Mouse (Mus musculus): ENCODE measurements around the gene Rtraf. TPM values are rescaled to one million over a fixed set of nuclear protein-coding genes. Genes with fewer than 3 reads are reported as not detected.
"Not testable (repeated sequence)": the region's sequence is repeated elsewhere in the genome, so short reads cannot be mapped to it uniquely, and the experiment has no call there.

The Rtraf gene
- 137 and 138 TPM in 2 replicates for polyA plus RNA-seq (2015; fragmentation: Nextera tagmentation; extraction: Ambion mirVana)

DNA sequence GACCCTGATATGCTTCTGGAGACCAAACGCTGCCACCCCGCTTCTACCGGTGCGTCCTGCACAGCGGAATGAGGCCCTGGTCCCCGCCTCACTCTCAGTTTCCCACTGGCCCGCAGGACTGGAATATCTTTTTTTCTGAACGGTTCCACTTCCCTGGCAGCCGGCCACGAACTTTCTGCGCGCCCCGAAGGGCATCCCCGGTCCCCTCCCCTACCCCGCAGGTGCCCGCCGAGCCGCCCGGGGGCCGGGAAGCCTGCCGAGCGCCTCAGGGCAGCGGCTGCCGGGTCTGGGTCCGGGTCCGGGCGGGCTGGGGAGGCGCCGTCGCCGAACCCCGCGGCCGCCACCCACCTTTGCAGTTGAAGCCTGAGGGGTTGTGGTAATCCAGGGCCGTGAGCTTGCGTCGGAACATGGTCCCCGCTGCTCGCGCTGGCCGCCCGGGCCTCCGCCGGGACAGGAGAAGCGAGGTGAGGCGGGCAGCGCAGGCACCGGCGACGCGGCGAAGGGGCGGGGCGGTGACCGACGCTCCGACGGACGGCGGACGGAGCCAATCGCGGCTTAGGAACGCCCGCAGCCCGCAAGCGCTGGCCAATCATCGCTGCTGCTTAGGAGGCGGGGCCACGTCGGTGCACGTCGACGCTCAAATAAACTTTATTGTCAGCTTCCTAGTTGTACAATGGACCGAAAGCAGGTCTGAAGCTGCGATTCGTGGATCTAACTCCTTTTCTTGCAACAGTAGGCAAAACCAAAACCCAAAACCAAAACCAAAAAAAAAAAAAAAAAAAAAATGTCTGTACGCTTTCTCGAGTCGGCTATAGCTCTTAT is at the start of gene Rtraf:
TSS of gene Rtraf (minus strand) at position 504 of the 822 bp plus-strand sequence.
- WGBS, result under 1% methylated on average over 77 of the region's 80 CpGs
- ATAC-seq, result peak; percentile 100
- TF ChIP-seq CTCF (IDR thresholded peaks at IDR 0.05), result no peak
- TF ChIP-seq EP300 (IDR thresholded peaks at IDR 0.05), result no peak

DNA sequence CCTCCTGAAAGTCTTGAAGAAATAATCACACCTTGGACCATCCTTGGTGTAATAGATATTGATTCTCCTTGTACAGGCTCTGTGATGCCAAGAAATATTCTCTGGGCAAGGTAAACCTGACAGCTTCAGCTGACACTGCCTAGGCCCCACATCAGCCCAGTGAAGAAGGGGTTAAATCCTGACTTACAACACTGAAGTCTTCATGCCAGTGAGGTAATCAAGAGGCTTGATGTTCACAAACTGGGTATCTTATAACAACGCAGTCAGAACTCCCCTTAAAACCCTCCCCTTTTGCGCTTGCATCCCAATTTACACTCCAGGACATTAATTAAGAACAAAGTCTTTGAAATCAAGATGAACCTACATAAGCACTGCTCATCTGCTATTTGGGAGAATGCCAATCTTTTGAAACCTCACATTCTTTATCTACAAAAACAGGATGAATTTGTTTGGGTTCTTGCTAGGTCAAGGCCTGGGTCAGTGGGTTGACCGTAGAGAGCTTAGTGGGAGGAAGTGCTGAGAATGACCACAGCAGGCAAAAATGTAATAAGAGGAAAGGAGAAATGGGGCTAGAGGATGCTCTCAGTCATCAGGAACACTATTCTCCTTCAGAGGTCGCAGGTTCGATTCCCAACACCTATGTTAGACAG is 43.8 kb upstream of the Rtraf start:
- Histone ChIP-seq H3K4me3 (ENCODE audit: low read depth, low read length) (no peak overlapping the region), H3K4me2 (replicated peaks; ENCODE audit: low read depth, low read length) (no peak overlapping the region), H3K27me3 (replicated peaks; ENCODE audit: insufficient read depth, low read length) (no peaks in the 10 kb centered on the region), H3K27ac (ENCODE audit: low read length) (no peak overlapping the region), H3K36me3 (ENCODE audit: insufficient read depth, low read length) (no peaks in the 10 kb centered on the region), H3K9me3 (ENCODE audit: low read length) (no peaks in the 10 kb centered on the region), H3K4me1 (ENCODE audit: insufficient read depth, low read depth, low read length) (peaks cover 3% of the 10 kb centered on the region; the same call in 1 of the 2 replicates), H3K9ac (replicated peaks; ENCODE audit: low read depth) (no peak overlapping the region)
- ATAC-seq (peak; percentile 85), DNase-seq (ENCODE audit: low spot score) (peak; percentile 62)
- WGBS, result 49% methylated on average over 5 of the region's 5 CpGs
- TF ChIP-seq EP300 (IDR thresholded peaks at IDR 0.05) (peak; percentile 86), CTCF (IDR thresholded peaks at IDR 0.05) (no peak)

More for the DNA sequence above, at the start of gene Rtraf:
- Histone ChIP-seq H3K4me1 (ENCODE audit: insufficient read depth, low read depth, low read length) (peaks cover 3% of the 10 kb centered on the region; the same call in 1 of the 2 replicates), H3K4me3 (ENCODE audit: low read depth, low read length) (peak within 1 kb of the TSS; percentile 91), H3K9me3 (ENCODE audit: low read length) (no peaks in the 10 kb centered on the region), H3K27me3 (replicated peaks; ENCODE audit: insufficient read depth, low read length) (no peaks in the 10 kb centered on the region), H3K27ac (ENCODE audit: low read length) (peak within 1 kb of the TSS; percentile 85), H3K36me3 (ENCODE audit: insufficient read depth, low read length) (peaks cover 14% of the 10 kb centered on the region; the same call in 1 of the 2 replicates), H3K9ac (replicated peaks; ENCODE audit: low read depth) (peak within 1 kb of the TSS; percentile 92), H3K4me2 (replicated peaks; ENCODE audit: low read depth, low read length) (peak within 1 kb of the TSS; percentile 85)
- peak; percentile 99 for DNase-seq (ENCODE audit: low spot score)

DNA sequence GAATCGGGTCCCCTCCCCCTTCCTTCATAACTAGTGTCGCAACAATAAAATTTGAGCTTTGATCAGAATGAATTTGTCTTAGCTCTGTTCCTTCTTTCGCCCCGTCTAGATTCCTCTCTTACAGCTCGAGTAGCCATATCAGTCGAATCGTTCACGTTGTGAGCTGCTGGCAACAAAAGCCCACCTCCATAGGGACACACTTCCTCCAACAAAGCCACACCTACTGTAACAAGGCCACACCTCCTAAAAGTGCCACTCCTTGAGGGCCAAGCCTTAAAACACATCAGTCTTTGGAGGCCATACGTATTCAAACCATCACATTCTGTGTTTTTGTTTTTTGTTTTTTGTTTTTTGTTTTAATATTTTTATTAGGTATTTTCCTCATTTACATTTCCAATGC is 41.5 kb upstream of the Rtraf start:
- H3K36me3 ChIP-seq (ENCODE audit: insufficient read depth, low read length); H3K27ac ChIP-seq (ENCODE audit: low read length); H3K4me1 ChIP-seq (ENCODE audit: insufficient read depth, low read depth, low read length); H3K9ac ChIP-seq (replicated peaks; ENCODE audit: low read depth); DNase-seq (ENCODE audit: low spot score); H3K4me2 ChIP-seq (replicated peaks; ENCODE audit: low read depth, low read length); H3K27me3 ChIP-seq (replicated peaks; ENCODE audit: insufficient read depth, low read length); H3K4me3 ChIP-seq (ENCODE audit: low read depth, low read length); ATAC-seq; H3K9me3 ChIP-seq (ENCODE audit: low read length): not testable (repeated sequence)
- WGBS, result 77% methylated on average over 9 of the region's 9 CpGs

DNA sequence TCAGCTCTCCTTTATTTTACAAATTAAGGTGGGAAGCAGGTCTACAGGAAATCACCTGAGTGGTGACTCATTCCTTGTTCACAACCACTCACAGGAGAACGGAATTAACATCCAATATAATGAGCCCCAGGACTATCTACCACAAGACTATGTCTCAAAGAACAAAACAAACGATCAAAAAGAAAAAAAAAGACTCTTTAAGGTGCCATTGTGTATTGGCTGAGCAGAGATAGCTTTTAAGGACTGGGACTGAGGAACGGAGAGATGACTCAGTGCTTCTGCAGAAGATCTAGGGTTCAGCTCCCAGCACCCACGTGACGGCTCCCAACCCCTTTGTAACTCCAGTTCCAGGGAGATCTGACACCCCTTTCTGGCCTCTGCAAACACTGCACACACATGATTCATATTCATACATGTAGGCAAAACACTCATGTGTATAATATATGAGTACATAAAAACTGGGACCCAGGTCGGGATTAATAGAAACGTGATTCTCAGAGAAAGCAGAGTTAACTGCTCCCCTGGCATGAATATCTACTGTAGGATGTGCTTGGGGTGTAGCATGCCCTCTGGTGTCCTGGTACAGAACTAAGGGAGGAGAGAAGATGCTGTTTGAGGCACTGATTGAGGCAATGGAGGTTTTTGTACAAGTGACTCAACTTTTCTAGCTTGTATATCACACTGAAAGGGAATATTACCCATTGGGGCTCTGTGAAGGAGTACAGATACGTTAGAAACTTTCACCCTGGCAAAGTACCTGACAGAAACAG is 37.9 kb upstream of the Rtraf start:
- TF ChIP-seq CTCF (IDR thresholded peaks at IDR 0.05) (no peak), EP300 (IDR thresholded peaks at IDR 0.05) (no peak)
- H3K4me3 ChIP-seq (ENCODE audit: low read depth, low read length), result no peak overlapping the region
- no peak for DNase-seq (ENCODE audit: low spot score)
- H3K9ac ChIP-seq (replicated peaks; ENCODE audit: low read depth), result no peak overlapping the region
- H3K27ac ChIP-seq (ENCODE audit: low read length), result no peak overlapping the region
- no peaks in the 10 kb centered on the region for H3K4me1 ChIP-seq (ENCODE audit: insufficient read depth, low read depth, low read length)
- no peaks in the 10 kb centered on the region for H3K36me3 ChIP-seq (ENCODE audit: insufficient read depth, low read length)
- H3K9me3 ChIP-seq (ENCODE audit: low read length), result no peaks in the 10 kb centered on the region
- no peak for ATAC-seq
- 77% methylated on average over 8 of the region's 8 CpGs for WGBS
- no peaks in the 10 kb centered on the region for H3K27me3 ChIP-seq (replicated peaks; ENCODE audit: insufficient read depth, low read length)
- no peak overlapping the region for H3K4me2 ChIP-seq (replicated peaks; ENCODE audit: low read depth, low read length)

DNA sequence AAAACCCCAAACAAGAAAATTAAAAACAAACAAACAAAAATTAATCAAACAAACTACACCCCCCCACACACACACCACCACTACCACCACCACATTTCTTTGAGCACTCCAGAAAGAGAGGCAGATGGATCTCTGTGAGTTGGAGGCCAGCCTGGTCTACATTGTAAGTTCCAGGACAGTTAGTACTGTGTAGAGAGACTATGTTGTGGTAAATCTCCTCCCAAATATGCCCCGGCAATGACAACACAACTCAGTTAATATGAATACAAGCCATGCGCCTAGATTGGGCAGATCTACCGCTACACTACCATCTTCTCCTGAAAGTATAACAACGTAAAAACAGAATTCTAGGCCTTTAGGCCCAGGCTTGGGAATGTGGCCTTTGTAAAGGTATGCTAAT is 36.7 kb upstream of the Rtraf start:
- no peaks in the 10 kb centered on the region for H3K27me3 ChIP-seq (replicated peaks; ENCODE audit: insufficient read depth, low read length)
- no peak overlapping the region for H3K4me3 ChIP-seq (ENCODE audit: low read depth, low read length)
- H3K4me1 ChIP-seq (ENCODE audit: insufficient read depth, low read depth, low read length), result no peaks in the 10 kb centered on the region
- 89% methylated on average over 4 of the region's 4 CpGs for WGBS
- no peaks in the 10 kb centered on the region for H3K9me3 ChIP-seq (ENCODE audit: low read length)
- no peaks in the 10 kb centered on the region for H3K36me3 ChIP-seq (ENCODE audit: insufficient read depth, low read length)
- no peak overlapping the region for H3K4me2 ChIP-seq (replicated peaks; ENCODE audit: low read depth, low read length)
- ATAC-seq, result no peak
- H3K27ac ChIP-seq (ENCODE audit: low read length), result no peak overlapping the region
- no peak overlapping the region for H3K9ac ChIP-seq (replicated peaks; ENCODE audit: low read depth)
- no peak for TF ChIP-seq CTCF (IDR thresholded peaks at IDR 0.05)
- no peak for DNase-seq (ENCODE audit: low spot score)

All from lung, postnatal 0 days (tissue).